Mouse (Mus musculus): ENCODE measurements around the gene Misp.

DNA sequence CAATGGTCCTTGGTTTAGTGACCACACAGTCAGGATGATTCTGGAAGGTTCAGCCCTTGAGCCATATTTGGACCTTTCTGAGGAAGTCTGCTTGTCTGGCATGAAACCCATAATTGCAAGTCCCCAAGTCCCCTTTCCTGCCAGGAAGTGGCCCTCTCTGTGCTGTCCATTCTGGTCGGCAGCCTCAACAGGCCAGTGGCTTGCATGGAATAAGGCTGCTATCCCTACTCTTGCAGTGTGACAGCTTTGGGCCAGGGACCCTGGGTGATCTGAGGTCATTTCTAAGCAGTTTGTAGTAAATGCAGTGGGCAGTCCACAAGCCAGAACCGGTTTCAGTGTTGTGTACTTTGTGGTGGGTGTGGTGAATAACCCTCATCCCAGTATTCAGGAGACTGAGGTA lies 17.4 kb downstream of the Misp start:
- TF ChIP-seq CTCF (IDR thresholded peaks at IDR 0.05; ENCODE audit: borderline replicate concordance, insufficient read depth, low read length) (no peak), POLR2A (IDR thresholded peaks at IDR 0.05; ENCODE audit: low read depth, low read length) (no peak)

All from embryonic fibroblast, embryonic 13.5 days (primary cell).